Mouse (Mus musculus): ENCODE results near the gene Cd72.

The Cd72 gene

DNA sequence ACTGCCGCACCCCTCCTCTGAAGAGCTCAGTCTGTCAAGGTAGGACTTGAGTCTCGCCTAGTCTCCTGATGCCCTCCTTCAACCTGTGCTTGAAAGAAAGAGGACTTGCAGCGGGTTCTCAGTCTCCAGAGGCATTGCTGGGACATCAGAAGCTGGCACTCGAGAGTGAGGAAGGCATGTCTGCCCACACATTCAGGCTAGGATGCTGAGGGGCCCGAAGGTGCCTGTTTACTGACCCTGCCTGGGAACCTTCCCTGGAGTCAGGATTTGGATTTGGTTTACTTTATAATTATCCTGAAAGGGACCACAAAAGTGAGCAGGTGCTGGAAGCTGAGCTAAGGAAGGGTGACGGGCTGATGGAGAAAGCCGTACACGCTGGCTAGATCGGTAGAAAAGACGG lies 52.9 kb downstream of the Cd72 start:
- DNase-seq (ENCODE audit: low spot score), result no peak

GRCm38 (mm10) chr4:43400976-43401375 lies 53.5 kb downstream of the Cd72 start:
- no peak for DNase-seq (ENCODE audit: low spot score)

DNA sequence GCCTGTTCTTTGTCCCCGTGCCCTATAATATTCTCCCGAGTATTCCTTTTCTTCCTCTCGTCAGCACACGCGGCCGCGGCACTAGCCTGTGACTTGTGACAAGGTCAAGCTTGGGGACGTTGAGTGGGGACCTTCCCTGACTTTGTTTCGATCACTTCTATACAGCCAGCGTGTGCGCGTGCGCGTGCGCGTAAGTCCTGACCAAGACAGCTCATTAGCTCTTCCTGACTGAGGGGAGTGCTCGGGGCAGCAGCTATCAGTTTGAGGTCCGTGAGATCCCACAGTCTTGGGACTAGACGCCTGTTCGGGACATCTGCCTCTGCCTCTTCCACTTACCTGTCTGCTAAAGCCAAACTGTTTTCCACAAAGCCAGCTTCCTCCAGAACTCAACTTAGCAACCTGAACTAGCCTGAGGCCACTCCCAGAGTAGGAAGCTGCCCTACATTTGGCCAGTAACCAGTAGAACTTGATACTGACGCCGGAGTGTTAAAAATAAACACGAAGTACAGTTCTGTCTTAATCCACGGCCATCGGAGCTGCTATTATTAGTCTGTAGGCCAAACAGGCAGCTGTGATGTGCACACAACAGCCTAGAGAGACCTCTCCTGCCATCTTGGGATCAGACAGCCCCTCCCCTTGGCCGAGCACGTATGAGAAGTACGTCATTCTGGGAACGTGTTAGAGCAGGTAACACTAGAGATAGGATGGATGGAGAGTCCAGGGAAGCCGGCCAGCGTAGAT lies 54.9 kb downstream of the Cd72 start:
- no peak for DNase-seq (ENCODE audit: low spot score)

DNA sequence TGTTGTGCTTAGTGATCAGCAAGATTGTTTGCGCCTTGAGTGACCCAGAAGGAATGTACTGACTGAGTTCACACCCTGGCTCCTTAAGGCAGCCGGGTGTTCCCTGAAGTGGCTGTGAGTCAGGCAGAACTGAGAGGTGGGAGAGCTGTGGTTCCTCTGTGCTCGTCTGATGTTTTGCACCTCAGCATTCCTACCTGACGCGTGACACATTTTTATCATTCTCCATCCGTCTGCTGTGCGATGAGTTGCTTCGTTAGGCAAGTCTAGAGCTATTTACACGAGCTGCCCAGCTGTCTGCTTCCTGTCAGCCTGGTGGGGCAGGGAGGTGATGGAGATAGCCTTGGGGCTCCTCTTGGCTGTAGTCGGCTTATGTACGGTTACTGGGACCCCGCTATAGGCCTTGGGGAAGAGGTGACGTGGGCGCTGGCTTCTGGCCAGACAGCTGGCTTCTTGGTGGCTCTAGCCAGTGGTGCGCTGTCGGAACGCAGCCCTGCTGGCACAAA lies 55.5 kb downstream of the Cd72 start:
- no peak for DNase-seq (ENCODE audit: low spot score)

- DNase-seq (ENCODE audit: low spot score), result no peak
These were observed 56.4 kb downstream of the Cd72 start for GRCm38 (mm10) chr4:43398014-43398413.
